Mouse (Mus musculus) lung, embryonic 14.5 days (tissue): ENCODE measurements around the gene Cldn24. TPM values are rescaled to one million over a fixed set of nuclear protein-coding genes. Genes with fewer than 3 reads are reported as not detected.

ENCODE experiments used
- ATAC-seq: fragments of 200-750 bp; cut with Nextera tagmentation; 2 replicates; pipeline ENCODE4 v1.8.0; 2017; ENCODE audit warnings: mild to moderate bottlenecking, moderate TSS enrichment, moderate library complexity; ENCODE audit not compliant: insufficient read depth
- DNase-seq: peaks from one replicate; pipeline ENCODE4 v3.0.0-alpha.2; 2015
- H3K27ac ChIP-seq: fragments of 300-500 bp; sonication (generic); 2 replicates; pipeline ENCODE4 v1.5.1; 2014; ENCODE audit warnings: low read depth, mild to moderate bottlenecking, moderate library complexity
- H3K27me3 ChIP-seq: fragments of 300-500 bp; sonication (generic); 2 replicates; pipeline ENCODE4 v1.6.1; 2014; ENCODE audit warnings: low read length, control low read depth; ENCODE audit not compliant: insufficient read depth
- H3K36me3 ChIP-seq: fragments of 300-500 bp; sonication (generic); 2 replicates; pipeline ENCODE4 v1.6.1; 2014; ENCODE audit warnings: control low read depth; ENCODE audit not compliant: insufficient read depth
- H3K4me1 ChIP-seq: fragments of 300-500 bp; sonication (generic); 2 replicates; pipeline ENCODE4 v1.6.1; 2014; ENCODE audit warnings: antibody characterized with exemption, control low read depth; ENCODE audit not compliant: insufficient read depth
- H3K4me2 ChIP-seq: fragments of 300-500 bp; sonication (generic); 2 replicates; pipeline ENCODE4 v1.6.1; 2014; ENCODE audit warnings: mild to moderate bottlenecking
- H3K4me3 ChIP-seq: fragments of 300-500 bp; sonication (generic); 2 replicates; pipeline ENCODE4 v1.5.1; 2014; ENCODE audit warnings: low read depth, low read length
- H3K9ac ChIP-seq: fragments of 300-500 bp; sonication (generic); 2 replicates; pipeline ENCODE4 v1.6.1; 2014
- H3K9me3 ChIP-seq: fragments of 300-500 bp; sonication (generic); 2 replicates; pipeline ENCODE4 v1.6.1; 2016; ENCODE audit warnings: low read depth, low read length, control low read depth
- CTCF ChIP-seq: IDR thresholded peaks from 2 replicates; pipeline ENCODE4 v1.5.1; 2016; ENCODE audit warnings: antibody characterized with exemption, low read depth
- WGBS: fragments of 180-500 bp; shearing (Covaris S2); extraction: QIAGEN DNeasy Blood & Tissue Kit; methylation state at CpG from one replicate; pipeline ENCODE4 v1.1.7; 2014; 5-methylcytosine and 5-hydroxymethylcytosine counted together
- polyA plus RNA-seq: library from polyadenylated mRNA; unstranded; fragments of >200 nt; fragmentation: Nextera tagmentation; extraction: Ambion mirVana; gene quantifications from 2 replicates; pipeline ENCODE4 v1.2.1, GENCODE M21; 2014

Gene Cldn24
- polyA plus RNA-seq, 1 experiment from 2014 or later, result not detected

DNA sequence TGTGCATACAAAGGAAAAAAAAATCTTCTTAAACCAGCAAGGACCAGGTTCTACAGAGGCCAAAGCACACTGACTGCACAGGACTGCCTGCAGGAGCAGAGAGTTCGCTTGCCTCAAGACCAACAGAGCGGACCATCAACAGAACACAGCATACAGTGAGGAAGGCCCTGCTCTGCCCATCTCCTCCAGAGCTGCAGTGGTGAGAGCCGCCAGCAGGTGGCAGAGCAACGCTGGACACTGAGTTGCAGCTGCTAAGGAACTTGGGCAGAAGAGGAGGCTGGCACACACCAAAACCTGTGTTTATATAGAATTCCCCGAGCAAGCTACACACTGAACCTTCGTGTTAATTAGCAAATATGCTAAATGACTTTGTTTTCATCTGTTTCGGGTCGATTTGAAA is 45.1 kb downstream of the Cldn24 start:
- DNase-seq (peak; percentile 92), ATAC-seq (peak; percentile 81)
- Histone ChIP-seq H3K9ac (no peak overlapping the region), H3K36me3 (peaks cover 69% of the 10 kb centered on the region), H3K4me1 (no peaks in the 10 kb centered on the region), H3K4me3 (no peak overlapping the region), H3K27me3 (no peaks in the 10 kb centered on the region), H3K27ac (no peak overlapping the region), H3K9me3 (no peaks in the 10 kb centered on the region), H3K4me2 (no peak overlapping the region)
- 20% methylated on average over 8 of the region's 8 CpGs for WGBS
- peak; percentile 97 for TF ChIP-seq CTCF

Other genes starting within 250 kb of the Cldn24 start
- 11.8 and 14.6 TPM in 2 replicates for gene Ing2, start 146.6 kb upstream of the Cldn24 start, polyA plus RNA-seq
- gene Cdkn2aip, start 108.2 kb upstream of the Cldn24 start, polyA plus RNA-seq, result 24.3 and 25.2 TPM in 2 replicates
- gene Cldn22, start 2.3 kb downstream of the Cldn24 start, polyA plus RNA-seq, result not detected in 2 replicates
- gene Wwc2, start 168.8 kb downstream of the Cldn24 start, polyA plus RNA-seq, result 16.6 and 17.1 TPM in 2 replicates